Mouse (Mus musculus): ENCODE data around the gene Mast4.
A peak's percentile ranks its signal among the peaks of the same experiment; 100 is the strongest.
"Not testable (repeated sequence)": the region's sequence is repeated elsewhere in the genome, so short reads cannot be mapped to it uniquely, and the experiment has no call there.

Mast4 gene

GRCm38 (mm10) chr13:103334392-103334686, at the start of gene Mast4:
Gene Mast4 (minus strand): TSS chr13:103334497.
- DNase-seq (ENCODE audit: low spot score in 2 of 2), result peak; percentile 4 to 6

DNA sequence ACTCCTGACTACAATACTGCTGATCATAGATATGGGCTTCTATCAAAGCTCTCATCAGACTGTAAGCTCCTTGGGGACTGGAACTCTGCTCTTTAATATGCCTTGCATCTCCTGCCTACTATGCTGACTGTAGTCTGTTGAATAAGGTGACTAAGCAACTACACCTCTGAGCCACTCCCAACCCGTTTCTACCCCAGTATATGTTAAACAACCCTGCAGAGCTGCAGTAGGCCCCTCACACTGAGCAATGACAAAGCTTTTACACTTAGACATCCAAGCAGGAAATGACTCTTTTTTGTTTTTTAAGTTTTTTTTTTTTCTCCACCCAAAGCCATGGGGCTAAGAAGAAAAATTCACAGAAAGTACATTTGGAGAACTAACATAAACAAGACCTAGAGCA, 40.2 kb upstream of the Mast4 start:
- no peak for DNase-seq (ENCODE audit: low spot score in 2 of 2)

- DNase-seq (ENCODE audit: low spot score in 2 of 2), result no peak
These were observed 34.9 kb upstream of the Mast4 start for GRCm38 (mm10) chr13:103369194-103369593.

GRCm38 (mm10) chr13:103363181-103363580, 28.9 kb upstream of the Mast4 start:
- no peak for DNase-seq (ENCODE audit: low spot score in 2 of 2)

DNA sequence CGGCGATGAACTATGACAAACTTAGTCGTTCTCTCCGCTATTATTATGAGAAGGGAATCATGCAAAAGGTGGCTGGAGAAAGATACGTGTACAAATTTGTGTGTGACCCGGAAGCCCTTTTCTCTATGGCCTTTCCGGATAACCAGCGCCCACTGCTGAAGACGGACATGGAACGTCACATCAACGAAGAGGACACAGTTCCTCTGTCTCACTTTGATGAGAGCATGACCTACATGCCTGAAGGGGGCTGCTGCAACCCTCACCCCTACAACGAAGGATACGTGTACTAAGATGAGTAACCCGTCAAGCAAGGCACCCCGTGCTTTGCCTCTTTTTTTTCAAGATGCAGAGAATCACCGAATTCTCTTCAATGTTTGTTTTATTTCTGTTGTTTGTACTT, 23.1 kb upstream of the Mast4 start:
- not testable (repeated sequence) for DNase-seq (ENCODE audit: low spot score in 2 of 2)

- not testable (repeated sequence) for DNase-seq (ENCODE audit: low spot score in 2 of 2)
These were observed 22.6 kb upstream of the Mast4 start for GRCm38 (mm10) chr13:103356909-103357308.

DNA sequence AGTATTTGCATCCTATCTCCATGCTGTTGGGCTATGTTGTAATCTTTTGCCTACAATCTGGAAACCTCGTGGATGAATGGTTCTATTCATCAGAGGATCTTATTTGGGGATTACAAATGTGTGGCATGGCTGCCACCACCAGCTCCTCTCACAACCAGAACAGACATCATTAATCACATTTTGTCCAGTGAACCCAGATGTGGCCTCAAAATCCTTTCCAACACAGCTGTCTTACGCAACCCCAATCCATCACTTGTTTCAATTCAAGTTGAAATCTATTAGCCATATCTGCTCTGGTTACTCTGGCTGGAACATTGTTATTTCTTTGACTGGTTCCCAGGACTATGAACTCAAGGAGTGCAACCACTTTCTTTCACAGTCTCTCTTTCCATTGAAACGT, 20.4 kb upstream of the Mast4 start:
- no peak for DNase-seq (ENCODE audit: low spot score in 2 of 2)

DNA sequence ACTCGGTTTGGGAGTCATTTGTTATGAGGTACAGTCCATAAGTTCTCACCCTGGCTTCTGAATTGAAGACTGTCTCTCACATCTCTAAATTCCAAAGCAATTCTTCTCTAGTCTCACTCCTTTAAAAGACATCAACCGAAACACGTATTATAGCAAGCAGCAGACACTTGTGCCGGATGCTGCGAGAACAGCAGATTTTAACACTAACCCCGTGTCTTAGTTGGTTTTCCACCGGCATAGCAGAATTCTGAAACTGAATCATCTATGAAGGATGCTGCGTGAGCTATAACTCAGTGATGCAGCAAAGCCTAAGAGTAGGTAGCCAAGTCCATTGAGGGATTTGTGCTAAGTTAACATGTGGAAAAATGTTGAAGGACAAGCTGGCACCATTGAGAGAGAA, 10.5 kb upstream of the Mast4 start:
- no peak for DNase-seq (ENCODE audit: low spot score in 2 of 2)

DNA sequence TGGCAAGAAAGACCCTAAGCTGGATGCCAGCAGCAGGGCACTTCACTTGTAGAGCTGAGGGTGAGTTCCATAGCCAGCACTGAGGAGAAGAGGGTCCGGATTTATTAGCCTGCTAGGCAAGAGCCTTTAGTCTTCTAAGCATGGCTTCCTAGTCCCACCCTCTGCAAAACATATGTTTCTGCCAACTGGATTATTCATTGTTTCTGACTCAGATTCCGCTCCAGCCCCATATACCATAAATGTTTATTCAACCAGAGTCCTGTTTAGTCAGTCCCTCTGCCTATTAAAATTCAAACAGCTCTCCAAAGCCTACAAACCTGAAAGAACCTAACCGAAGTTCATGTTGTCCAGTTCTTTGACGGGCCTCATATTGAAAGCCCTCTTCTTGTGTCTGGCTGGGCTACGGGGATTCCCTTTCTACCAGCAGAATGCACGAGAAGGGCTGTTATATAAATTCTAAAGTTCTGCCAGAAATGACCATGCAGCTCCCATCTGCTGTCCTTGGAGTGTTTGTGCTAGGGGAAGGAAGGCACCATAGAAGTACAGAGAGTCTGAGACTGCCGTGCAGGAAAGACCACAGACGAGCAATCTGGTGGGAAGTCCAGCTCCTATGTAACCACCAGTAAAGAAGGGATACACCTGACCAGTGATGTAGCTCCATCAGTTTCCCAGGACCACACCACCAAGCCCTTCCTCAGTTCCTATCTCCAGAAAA, 9.9 kb upstream of the Mast4 start:
- DNase-seq (ENCODE audit: low spot score in 2 of 2), result no peak

DNA sequence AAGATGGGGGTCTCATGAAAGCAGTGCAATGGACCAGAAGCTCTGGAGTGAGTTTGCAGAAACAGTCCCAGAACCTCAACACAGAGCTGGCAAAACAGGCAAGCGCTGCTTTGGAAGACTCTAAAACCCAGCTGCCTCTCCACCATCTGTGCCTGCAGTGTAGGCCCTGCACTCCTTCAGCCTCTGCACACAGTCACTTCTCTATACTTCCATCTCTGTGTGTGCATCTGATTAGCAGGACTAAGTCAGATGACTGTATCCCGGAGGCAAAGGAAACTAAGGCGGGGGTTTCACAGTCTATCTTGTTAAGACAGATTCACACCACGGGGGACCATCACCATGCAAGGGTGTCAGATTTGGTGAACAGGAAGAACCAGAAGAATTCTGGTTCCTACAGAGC, 6.7 kb upstream of the Mast4 start:
- DNase-seq (ENCODE audit: low spot score in 2 of 2), result no peak

- DNase-seq (ENCODE audit: low spot score in 2 of 2), result no peak
These were observed 4.3 kb upstream of the Mast4 start for GRCm38 (mm10) chr13:103338616-103339015.

GRCm38 (mm10) chr13:103336237-103336636, 1.9 kb upstream of the Mast4 start:
- DNase-seq (ENCODE audit: low spot score in 2 of 2), result no peak

GRCm38 (mm10) chr13:103334723-103335458, 594 bp upstream of the Mast4 start:
- DNase-seq (ENCODE audit: low spot score in 2 of 2), result no peak

GRCm38 (mm10) chr13:103333601-103334391, 501 bp downstream of the Mast4 start:
- DNase-seq (ENCODE audit: low spot score in 2 of 2), result no peak

DNA sequence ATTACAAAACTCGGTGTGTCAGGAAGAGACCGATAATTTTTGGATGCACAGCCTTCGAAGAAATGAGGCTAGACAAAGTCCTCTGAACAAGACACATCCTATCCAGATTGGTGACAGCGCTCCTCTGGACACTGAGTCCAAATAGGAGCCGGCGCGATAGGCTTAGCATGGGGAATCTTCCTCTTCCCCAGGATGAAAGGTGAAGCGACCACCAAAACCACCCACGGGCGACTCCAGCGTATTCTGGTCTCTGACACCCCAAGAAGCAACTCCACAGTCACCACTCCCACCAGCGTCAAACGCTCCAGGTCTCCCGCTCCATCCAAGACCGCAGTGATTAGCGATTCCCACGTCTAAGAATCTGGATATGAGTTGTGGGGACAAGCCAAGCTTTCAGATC, 1.1 kb downstream of the Mast4 start:
- DNase-seq (ENCODE audit: low spot score in 2 of 2), result no peak

- DNase-seq (ENCODE audit: low spot score in 2 of 2), result no peak
These were observed 1.6 kb downstream of the Mast4 start for GRCm38 (mm10) chr13:103332731-103333130.

GRCm38 (mm10) chr13:103331096-103331495, 3.2 kb downstream of the Mast4 start:
- DNase-seq (ENCODE audit: low spot score in 2 of 2), result no peak

DNA sequence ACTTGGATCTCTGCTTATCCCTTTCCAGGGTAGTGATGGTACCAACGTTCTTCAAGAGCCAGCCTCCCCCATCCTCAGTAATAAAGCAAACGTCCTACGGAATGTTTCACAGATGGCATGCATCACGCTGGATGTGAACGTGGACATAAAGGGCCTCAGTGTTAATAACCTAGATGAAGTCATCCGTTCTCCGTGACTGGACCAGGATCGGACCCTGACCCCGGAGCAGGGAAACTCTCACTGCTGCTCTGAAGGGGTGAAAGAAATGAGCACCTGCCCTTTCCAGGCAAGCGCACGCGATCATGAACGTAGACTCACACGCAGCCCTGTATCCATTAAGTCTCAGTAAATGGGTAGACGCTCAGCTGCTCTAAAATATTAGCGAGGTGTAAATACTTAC, 6.0 kb downstream of the Mast4 start:
- DNase-seq (ENCODE audit: low spot score in 2 of 2), result no peak

DNA sequence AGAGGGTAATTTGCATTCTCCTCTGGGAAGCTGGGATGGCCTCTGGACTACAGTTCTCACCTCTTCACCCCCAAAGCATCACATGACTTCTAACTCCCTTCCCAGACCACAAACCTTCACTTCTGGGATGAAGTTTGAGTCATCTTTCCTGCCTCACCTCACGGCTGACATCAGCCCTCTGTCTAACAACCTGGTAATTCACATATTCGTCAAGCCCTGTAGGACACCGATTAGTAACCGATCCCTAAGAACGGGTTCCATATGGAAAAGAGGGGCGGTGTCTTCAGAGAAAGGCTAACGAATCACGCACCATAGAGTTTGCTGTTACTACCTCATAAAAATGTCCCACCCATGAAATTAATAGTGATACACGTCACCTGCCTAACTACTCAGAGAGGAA, 6.5 kb downstream of the Mast4 start:
- no peak for DNase-seq (ENCODE audit: low spot score in 2 of 2)

GRCm38 (mm10) chr13:103326186-103326585, 8.1 kb downstream of the Mast4 start:
- DNase-seq (ENCODE audit: low spot score in 2 of 2), result no peak

DNA sequence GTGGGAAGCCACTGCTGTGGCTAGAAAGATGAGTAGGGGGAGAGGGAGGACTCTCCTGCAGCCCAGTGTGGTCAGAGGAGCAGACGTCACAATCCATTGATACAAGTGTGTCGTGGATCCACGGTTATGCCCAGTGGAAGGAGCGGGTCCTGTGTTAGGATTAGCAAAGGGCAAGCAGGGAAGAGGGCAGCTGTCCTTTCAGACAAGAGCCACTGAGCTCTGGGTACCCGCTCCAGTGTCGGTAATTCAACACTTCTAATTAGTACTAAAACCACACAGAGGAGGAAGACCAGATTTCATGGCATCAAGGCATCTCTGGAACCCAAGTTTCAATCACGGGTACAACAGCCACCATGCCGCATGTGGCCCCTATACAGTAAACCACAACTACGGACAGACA, 14.4 kb downstream of the Mast4 start:
- DNase-seq (ENCODE audit: low spot score in 2 of 2), result no peak

DNA sequence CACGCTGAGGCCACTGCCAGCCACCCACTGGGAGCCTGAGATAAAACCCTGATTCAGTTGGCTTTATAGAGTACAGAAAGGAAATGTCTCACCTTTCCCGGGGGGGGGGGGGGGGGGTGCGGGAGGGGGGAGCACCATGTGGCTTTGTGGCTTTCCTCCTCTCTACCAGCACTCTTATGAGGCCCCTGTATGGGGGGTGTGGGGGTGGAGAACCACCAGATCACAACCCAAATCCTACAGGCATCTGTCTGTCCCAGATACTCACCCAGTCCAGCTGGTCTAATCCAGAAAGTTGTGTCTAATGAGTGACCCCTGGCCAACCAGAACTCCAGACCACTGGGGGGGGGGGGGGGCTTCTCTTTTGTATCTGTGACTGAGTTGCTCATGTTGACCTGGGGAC, 15.0 kb downstream of the Mast4 start:
- DNase-seq (ENCODE audit: low spot score in 2 of 2), result no peak

Data from spleen, postnatal 36 days (tissue).